Mouse (Mus musculus) lung, embryonic 15.5 days (tissue): ENCODE measurements around the gene Adra2c. TPM values are rescaled to one million over a fixed set of nuclear protein-coding genes. Genes with fewer than 3 reads are reported as not detected.

Source experiments
- ATAC-seq: fragments of 200-750 bp; cut with Nextera tagmentation; 2 replicates; pipeline ENCODE4 v1.8.0; 2017; ENCODE audit warnings: moderate number of reproducible peaks, borderline replicate concordance; ENCODE audit not compliant: low FRiP score, low TSS enrichment; ENCODE audit errors: extremely low read depth
- H3K27ac ChIP-seq: fragments of 300-500 bp; sonication (generic); 2 replicates; pipeline ENCODE4 v1.5.1; 2015; ENCODE audit warnings: moderate library complexity, mild to moderate bottlenecking, inconsistent platforms
- H3K27me3 ChIP-seq: fragments of 300-500 bp; sonication (generic); 2 replicates; pipeline ENCODE4 v1.6.1; 2015; ENCODE audit warnings: inconsistent platforms
- H3K36me3 ChIP-seq: fragments of 300-500 bp; sonication (generic); 2 replicates; pipeline ENCODE4 v1.6.1; 2015; ENCODE audit warnings: inconsistent platforms
- H3K4me1 ChIP-seq: fragments of 300-500 bp; sonication (generic); 2 replicates; pipeline ENCODE4 v1.6.1; 2015; ENCODE audit warnings: inconsistent platforms
- H3K4me2 ChIP-seq: fragments of 300-500 bp; sonication (generic); 2 replicates; pipeline ENCODE4 v1.6.1; 2015; ENCODE audit warnings: inconsistent platforms, mild to moderate bottlenecking, moderate library complexity
- H3K4me3 ChIP-seq: fragments of 300-500 bp; sonication (generic); 2 replicates; pipeline ENCODE4 v1.5.1; 2015; ENCODE audit warnings: mild to moderate bottlenecking, inconsistent platforms
- H3K9ac ChIP-seq: fragments of 300-500 bp; sonication (generic); 2 replicates; pipeline ENCODE4 v1.6.1; 2015; ENCODE audit warnings: inconsistent platforms
- H3K9me3 ChIP-seq: fragments of 300-500 bp; sonication (generic); 2 replicates; pipeline ENCODE4 v1.6.1; 2016; ENCODE audit warnings: inconsistent platforms
- WGBS: fragments of 180-500 bp; shearing (Covaris S2); methylation state at CpG from one replicate; pipeline ENCODE4 v1.1.7; 2015; 5-methylcytosine and 5-hydroxymethylcytosine counted together
- polyA plus RNA-seq: library from polyadenylated mRNA; unstranded; fragments of >200 nt; fragmentation: Nextera tagmentation; extraction: Ambion mirVana; gene quantifications from 2 replicates; pipeline ENCODE4 v1.2.1, GENCODE M21; 2015

Gene Adra2c
- polyA plus RNA-seq = not detected in 2 replicates

DNA sequence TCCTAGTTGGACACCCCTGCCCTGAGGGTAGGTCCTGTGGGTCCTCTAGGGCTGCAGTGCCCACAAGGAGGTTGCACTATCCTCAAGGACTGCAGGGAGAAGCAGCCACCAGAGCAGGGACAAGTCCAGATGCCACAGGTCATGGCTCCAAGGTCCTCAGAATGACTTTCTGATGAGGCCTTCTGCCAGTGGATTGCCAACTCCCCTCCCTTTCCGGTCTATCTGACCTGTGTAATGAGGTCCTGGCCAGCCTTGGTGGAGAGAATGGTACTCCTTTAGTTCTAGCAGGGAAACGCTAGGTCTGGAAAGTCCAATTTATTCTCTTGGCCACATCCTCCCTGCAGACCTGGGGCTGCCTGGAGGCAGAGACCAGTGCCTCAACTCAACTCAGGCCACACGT is at the start of gene Adra2c:
Gene Adra2c (plus strand): TSS at position 301 of the 400 bp plus-strand sequence.
- ATAC-seq = no peak
- Histone ChIP-seq H3K27ac (no peak within 1 kb of the TSS), H3K4me1 (peaks cover 22% of the 10 kb centered on the region; the same call in 1 of the 2 replicates), H3K4me3 (peak within 1 kb of the TSS; percentile 46), H3K9ac (no peak within 1 kb of the TSS), H3K4me2 (peak within 1 kb of the TSS; percentile 90), H3K9me3 (no peaks in the 10 kb centered on the region), H3K27me3 (peaks cover 86% of the 10 kb centered on the region), H3K36me3 (no peaks in the 10 kb centered on the region)
- WGBS = 51% methylated on average over 3 of the region's 3 CpGs

DNA sequence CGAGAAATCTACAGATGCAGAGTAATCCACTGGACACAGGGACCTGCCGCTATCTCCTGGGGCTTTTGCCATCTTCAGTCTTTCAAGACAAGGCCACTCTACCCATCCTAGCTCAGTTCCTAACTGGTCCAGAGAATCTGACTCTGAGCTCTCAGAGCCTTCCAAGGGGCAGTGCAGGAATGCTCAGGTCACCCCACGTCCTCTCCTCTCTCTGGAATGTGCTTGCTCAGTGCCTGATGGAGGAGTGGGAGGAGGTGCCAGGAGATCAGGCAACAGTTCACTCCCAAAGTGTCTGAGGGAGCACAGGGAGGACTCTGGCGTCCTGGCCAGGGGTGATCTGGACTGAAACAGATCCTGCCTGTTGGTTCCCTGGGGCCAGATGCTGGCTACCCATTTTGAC is 45.0 kb upstream of the Adra2c start:
- no peak for ATAC-seq
- 50% methylated on average over 4 of the region's 4 CpGs for WGBS

DNA sequence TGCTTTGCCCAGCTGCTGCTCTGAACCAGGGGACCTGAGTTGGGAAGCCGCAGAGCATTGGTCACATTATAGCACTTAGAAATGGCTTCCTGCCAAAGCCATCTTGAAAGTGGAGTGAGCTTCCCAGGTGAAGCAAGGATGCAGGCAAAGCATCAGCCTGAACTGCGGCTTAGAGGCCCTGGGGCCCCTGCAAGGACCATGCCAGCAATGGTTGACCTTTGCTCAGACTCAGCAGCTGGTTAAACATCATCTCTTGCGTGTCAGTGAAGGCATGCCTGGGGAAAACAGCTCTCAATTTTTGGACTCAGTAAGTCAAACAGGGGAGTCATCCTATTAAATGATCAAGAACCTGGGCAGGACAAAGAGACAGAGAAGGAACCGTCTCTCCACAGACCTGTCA is 40.4 kb upstream of the Adra2c start:
- 52% methylated on average over 4 of the region's 4 CpGs for WGBS
- Histone ChIP-seq H3K9ac (no peak overlapping the region), H3K4me2 (no peak overlapping the region), H3K27me3 (no peaks in the 10 kb centered on the region), H3K4me3 (no peak overlapping the region), H3K9me3 (no peaks in the 10 kb centered on the region), H3K4me1 (0 out of 2 replicates have a peak, but pooled peaks cover 3% of the 10 kb centered on the region), H3K36me3 (no peaks in the 10 kb centered on the region), H3K27ac (no peak overlapping the region)
- no peak for ATAC-seq

More for the DNA sequence above, 45.0 kb upstream of the Adra2c start:
- H3K4me1 ChIP-seq = 0 out of 2 replicates have a peak, but pooled peaks cover 3% of the 10 kb centered on the region
- no peaks in the 10 kb centered on the region for H3K27me3 ChIP-seq
- no peaks in the 10 kb centered on the region for H3K9me3 ChIP-seq
- no peak overlapping the region for H3K4me2 ChIP-seq
- H3K27ac ChIP-seq = no peak overlapping the region
- no peaks in the 10 kb centered on the region for H3K36me3 ChIP-seq
- H3K9ac ChIP-seq = no peak overlapping the region
- no peak overlapping the region for H3K4me3 ChIP-seq

DNA sequence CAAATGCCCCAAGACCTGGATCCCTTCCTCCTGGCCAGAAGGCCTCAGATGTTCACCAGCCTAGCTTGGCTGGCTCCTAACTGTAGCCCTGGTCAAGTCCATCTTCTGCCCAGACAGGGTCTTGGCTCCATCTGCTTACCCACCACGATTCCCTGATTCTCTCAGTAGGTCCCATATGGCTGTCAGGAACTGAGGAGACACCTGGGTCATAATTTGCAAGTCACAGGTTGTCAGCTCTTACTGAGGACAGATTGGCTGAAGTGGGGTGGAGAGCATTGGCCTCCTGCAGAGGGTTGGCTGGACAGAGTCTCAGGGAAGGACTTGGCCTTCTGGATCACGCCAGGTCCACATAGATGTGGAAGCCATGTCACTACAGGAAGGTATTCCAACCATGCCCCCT is 39.5 kb upstream of the Adra2c start:
- Histone ChIP-seq H3K9me3 (no peaks in the 10 kb centered on the region), H3K9ac (no peak overlapping the region), H3K36me3 (no peaks in the 10 kb centered on the region), H3K4me2 (no peak overlapping the region), H3K4me1 (no peaks in the 10 kb centered on the region), H3K27ac (no peak overlapping the region), H3K27me3 (no peaks in the 10 kb centered on the region), H3K4me3 (no peak overlapping the region)
- ATAC-seq = no peak
- 74% methylated on average over 2 of the region's 2 CpGs for WGBS

DNA sequence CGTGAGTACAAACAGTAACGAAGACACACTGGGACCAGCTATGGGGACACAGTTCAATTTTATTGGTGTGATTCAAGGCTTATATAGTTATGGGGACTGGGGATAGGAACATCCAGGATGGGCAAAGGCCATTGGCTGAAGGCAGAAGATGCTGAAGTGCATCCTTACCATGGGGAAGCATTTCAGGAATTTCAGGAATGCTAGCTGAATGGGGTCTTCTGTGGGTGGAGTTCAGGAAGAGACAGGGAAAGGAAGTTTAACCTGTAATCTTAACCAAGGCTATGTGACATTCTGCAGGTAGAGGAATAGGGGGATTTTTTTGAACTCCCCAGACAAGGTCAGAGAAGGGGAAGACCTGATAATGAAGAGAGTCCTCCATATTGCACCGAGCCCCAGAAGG is 36.6 kb upstream of the Adra2c start:
- no peaks in the 10 kb centered on the region for H3K36me3 ChIP-seq
- no peak overlapping the region for H3K27ac ChIP-seq
- H3K4me2 ChIP-seq = no peak overlapping the region
- H3K9ac ChIP-seq = no peak overlapping the region
- peaks cover 4% of the 10 kb centered on the region; the same call in 1 of the 2 replicates for H3K4me1 ChIP-seq
- H3K9me3 ChIP-seq = no peaks in the 10 kb centered on the region
- ATAC-seq = no peak
- no peak overlapping the region for H3K4me3 ChIP-seq
- 37% methylated on average over 3 of the region's 3 CpGs for WGBS
- H3K27me3 ChIP-seq = no peaks in the 10 kb centered on the region

DNA sequence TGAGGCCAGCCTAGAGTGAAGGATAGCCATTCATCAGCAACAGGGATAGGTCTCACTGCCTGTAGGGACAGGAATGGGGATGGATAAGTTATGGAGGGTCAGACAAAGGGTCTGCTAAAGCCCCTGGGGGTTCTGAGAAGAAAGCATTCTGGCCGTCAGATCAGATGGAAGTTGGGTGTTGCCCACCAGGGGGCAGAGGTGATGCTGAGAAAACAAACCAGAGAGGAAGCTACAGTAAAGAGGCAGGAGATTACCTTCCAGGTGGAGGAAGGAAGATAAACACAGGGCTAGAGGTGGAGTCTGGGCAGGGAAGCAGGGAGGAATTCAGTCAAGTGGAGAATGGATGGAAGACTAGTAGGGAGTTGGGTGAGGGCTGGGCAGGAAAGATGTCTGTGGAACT is 33.9 kb upstream of the Adra2c start:
- H3K36me3 ChIP-seq = no peaks in the 10 kb centered on the region
- H3K9ac ChIP-seq = no peak overlapping the region
- peaks cover 4% of the 10 kb centered on the region; the same call in 1 of the 2 replicates for H3K4me1 ChIP-seq
- WGBS = 5% methylated on average over 1 of the region's 1 CpGs
- no peak overlapping the region for H3K4me2 ChIP-seq
- no peak for ATAC-seq
- H3K27ac ChIP-seq = no peak overlapping the region
- no peaks in the 10 kb centered on the region for H3K9me3 ChIP-seq
- H3K27me3 ChIP-seq = no peaks in the 10 kb centered on the region
- H3K4me3 ChIP-seq = no peak overlapping the region

DNA sequence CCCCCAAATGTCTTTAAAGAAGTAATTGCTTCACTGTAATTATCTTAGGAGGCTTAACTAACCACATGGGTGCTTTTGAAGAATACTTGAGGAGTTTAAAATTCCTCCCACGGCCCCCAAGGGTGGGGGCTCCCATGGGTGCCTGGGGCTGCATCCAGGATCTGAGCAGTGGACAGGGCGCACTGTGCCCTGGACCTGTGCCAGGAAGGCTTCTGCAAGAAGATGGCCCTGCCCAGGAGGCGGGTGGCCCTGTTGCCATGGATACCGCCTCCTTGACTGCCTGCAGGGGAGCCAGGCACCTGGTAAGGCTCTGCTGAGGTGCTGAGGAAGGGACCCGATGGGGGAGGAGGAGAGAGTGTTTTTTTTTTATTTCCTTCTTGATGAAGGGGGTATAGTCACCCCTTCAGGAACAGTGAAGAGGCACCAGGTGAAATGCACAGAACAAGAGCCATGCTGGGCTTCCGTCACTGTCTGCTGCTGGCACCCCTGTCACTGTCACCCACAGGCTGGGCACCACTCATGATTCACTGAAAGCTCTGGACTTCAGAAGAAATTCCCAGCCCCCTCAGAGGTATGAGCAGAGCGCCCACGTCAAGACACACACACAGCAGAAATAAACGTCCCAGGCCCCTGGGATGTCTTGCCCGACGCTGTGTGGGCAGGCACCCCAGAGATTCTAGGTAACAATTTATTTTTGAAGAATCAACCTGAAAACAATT is 32.4 kb upstream of the Adra2c start:
- 41% methylated on average over 11 of the region's 11 CpGs for WGBS
- no peak overlapping the region for H3K4me2 ChIP-seq
- no peak overlapping the region for H3K4me3 ChIP-seq
- ATAC-seq = no peak
- no peak overlapping the region for H3K27ac ChIP-seq
- H3K9ac ChIP-seq = no peak overlapping the region
- H3K36me3 ChIP-seq = no peaks in the 10 kb centered on the region
- no peaks in the 10 kb centered on the region for H3K27me3 ChIP-seq
- H3K9me3 ChIP-seq = no peaks in the 10 kb centered on the region
- peaks cover 4% of the 10 kb centered on the region; the same call in 1 of the 2 replicates for H3K4me1 ChIP-seq

DNA sequence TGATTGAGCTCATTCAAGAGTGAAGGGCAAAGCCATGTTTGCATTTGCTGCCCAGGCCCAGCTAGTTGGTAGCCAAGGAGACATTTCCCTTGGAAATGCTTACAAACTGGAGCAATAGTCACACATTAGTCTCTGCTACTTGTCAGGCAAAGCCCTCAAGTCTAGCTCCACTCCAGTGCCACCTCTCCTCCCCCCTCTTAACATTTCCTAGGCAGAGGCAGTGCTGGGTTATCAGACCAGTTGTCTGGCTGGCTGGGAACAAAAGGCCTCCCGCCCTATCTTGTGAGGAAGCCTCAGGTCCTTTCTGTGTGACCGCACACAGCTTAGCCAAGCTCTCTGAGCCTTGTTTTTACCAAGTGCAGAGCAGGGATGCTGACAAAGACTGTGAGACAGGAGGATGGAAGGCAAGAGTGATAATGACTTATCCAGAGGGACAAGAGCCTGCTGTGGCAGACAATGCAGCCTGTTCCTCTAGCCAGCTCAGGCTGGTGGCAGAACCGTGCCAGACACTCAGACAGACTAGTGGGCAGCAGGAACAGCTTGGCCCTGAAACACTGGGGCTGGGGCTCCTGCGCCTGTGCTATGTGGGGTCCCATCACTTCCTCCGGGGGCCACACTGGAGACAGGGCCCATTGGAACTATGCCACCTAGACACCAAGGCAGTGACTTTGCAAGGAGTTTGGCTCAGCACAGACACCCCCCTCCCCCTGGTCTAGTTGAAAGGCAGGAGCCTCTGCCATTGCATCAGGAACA is 23.0 kb upstream of the Adra2c start:
- H3K36me3 ChIP-seq = no peaks in the 10 kb centered on the region
- H3K9ac ChIP-seq = no peak overlapping the region
- H3K4me2 ChIP-seq = no peak overlapping the region
- no peak overlapping the region for H3K4me3 ChIP-seq
- no peak overlapping the region for H3K27ac ChIP-seq
- no peaks in the 10 kb centered on the region for H3K27me3 ChIP-seq
- H3K9me3 ChIP-seq = no peaks in the 10 kb centered on the region
- 60% methylated on average over 5 of the region's 5 CpGs for WGBS
- no peak for ATAC-seq
- H3K4me1 ChIP-seq = peaks cover 4% of the 10 kb centered on the region; the same call in 1 of the 2 replicates

DNA sequence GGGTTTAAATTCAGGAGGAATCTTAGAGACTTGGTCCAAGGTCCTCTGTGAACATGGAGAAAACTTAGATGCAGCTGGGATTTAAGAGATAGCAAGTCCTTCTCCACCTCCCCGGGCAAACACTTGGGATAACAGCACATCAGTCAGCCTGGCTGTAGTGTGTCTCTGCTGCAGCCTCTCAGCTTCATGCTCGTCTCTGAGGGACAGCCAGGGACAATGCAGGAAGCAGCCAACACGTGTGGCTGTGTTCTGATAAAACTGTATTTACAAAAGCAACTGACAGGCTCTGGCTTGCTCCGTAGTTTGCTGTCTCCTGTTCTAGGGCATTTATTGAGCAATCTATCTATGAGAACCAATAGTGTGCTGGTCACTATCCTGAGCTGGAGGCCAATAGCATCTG is 14.4 kb upstream of the Adra2c start:
- Histone ChIP-seq H3K4me2 (no peak overlapping the region), H3K9me3 (no peaks in the 10 kb centered on the region), H3K27me3 (no peaks in the 10 kb centered on the region), H3K36me3 (no peaks in the 10 kb centered on the region), H3K4me3 (no peak overlapping the region), H3K27ac (no peak overlapping the region), H3K9ac (no peak overlapping the region), H3K4me1 (no peaks in the 10 kb centered on the region)
- WGBS = 7% methylated on average over 4 of the region's 4 CpGs
- peak; percentile 79; the same call in 1 of the 2 replicates for ATAC-seq

DNA sequence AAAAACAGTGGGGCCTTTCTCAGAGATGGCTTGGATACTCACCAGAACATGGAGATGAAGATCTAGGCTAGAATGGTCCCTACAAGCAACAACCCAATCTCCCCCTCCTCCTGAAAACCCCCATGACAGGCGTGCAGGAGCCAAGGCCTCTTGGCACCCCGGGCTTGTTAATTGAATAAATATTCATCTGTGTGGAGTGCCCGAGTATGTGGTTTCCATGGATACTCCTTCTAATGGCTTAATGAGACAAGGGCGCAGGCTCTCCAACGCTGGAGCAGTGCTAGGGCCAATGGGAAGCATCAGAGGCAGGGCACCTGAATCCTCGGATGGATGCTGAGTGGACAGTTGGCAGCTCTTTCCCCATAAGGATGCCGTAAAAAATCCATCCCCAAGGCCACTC is 10.6 kb upstream of the Adra2c start:
- Histone ChIP-seq H3K4me3 (no peak overlapping the region), H3K4me1 (no peaks in the 10 kb centered on the region), H3K36me3 (no peaks in the 10 kb centered on the region), H3K9ac (no peak overlapping the region), H3K27me3 (no peaks in the 10 kb centered on the region), H3K27ac (no peak overlapping the region), H3K9me3 (no peaks in the 10 kb centered on the region), H3K4me2 (no peak overlapping the region)
- no peak for ATAC-seq
- 46% methylated on average over 7 of the region's 7 CpGs for WGBS

DNA sequence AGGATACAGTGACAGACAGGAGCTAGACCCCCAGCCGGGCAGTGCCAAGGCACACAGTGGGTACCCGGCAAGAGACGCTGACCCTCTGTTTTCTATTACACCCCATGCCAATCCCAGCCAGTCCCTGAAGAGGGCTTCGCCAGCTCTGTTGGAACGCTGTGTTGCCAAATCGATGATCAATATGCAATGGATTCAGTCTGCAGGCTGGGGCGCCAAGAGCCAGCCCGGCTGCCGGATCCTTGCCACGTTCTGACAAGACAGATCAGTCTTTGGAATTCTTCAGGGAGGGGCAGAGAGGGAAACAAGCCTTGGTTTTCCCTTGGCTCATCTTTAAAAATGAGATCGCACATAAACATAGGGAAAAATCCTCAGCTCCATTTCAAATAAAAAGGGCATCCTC is 2.8 kb upstream of the Adra2c start:
- 54% methylated on average over 11 of the region's 11 CpGs for WGBS
- no peak overlapping the region for H3K9ac ChIP-seq
- no peak overlapping the region for H3K4me2 ChIP-seq
- H3K36me3 ChIP-seq = no peaks in the 10 kb centered on the region
- no peak for ATAC-seq
- peaks cover 59% of the 10 kb centered on the region for H3K27me3 ChIP-seq
- H3K27ac ChIP-seq = no peak overlapping the region
- H3K4me1 ChIP-seq = peaks cover 18% of the 10 kb centered on the region; the same call in 1 of the 2 replicates
- H3K4me3 ChIP-seq = no peak overlapping the region
- H3K9me3 ChIP-seq = no peaks in the 10 kb centered on the region
